8 mouse cellular contexts compared by ENCODE assay signal in the genomic region with DNA sequence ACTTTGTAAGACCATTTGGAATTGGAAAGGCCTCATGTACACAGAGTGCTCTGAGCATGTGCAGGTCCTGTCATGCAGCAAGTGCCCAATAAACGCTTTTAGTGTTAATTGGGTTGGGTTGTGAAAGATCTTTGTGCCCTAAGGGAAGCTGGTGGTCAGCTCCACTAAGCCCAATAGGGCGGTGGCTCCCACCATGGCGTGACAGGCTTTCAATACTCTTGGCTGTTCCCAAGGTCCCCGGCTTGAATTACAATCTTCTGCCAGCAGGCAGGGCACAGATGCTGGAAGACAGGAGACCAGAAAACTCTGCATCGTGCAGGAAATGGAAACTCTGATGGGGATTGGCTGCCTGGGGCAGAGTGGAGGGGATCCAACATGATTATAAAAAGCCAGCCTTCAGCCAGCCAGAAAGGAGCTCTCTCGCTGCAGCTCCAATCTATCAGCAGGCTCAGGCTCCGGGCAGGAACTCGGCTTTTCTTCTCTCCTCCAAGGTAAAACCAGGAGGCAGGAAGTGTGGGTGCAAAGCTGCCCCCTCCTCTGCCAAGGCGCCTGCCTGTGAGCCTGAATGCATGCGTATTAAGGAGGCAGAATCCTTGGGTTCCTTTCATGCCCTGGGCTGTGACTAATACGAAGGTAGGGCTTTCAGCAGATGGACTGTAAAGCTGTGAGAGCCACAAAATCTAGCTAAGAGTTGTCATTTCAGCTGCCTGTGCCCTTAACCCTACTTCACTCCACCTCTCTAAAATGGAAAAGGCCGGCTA. TPM values are rescaled to one million over a fixed set of nuclear protein-coding genes. Genes with fewer than 3 reads are reported as not detected.
A peak's percentile ranks its signal among the peaks of the same experiment; 100 is the strongest.
DNase-seq lines count a peak whose midpoint lies in the region; ATAC-seq lines count a peak whose summit lies in the region.

No protein-coding gene starts in this region.

- peak; percentile 47; the same call in 1 of the 2 replicates for ATAC-seq in heart, embryonic 14.5 days (ENCODE audit: insufficient number of reproducible peaks, insufficient read depth, low FRiP score, low read depth)
- peak; percentile 88 for ATAC-seq in embryonic facial prominence, embryonic 14.5 days (ENCODE audit: low read depth)
- 0 out of 2 replicates have a peak, but pooled peaks have one; percentile 30 for ATAC-seq in hindbrain, embryonic 11.5 days (ENCODE audit: low FRiP score)
- ATAC-seq in neural tube, embryonic 12.5 days (ENCODE audit: low FRiP score, low read depth) = no peak
- no peak for ATAC-seq in liver, embryonic 11.5 days (replicated peaks; ENCODE audit: low FRiP score)
- ATAC-seq in CD4-positive, CD25-positive, alpha-beta regulatory T cell, adult 4 months = no peak

- no peaks in the 10 kb centered on the region for H3K36me3 ChIP-seq in heart, embryonic 14.5 days (ENCODE audit: control insufficient read depth, insufficient read depth, low read length)
- H3K36me3 ChIP-seq in embryonic facial prominence, embryonic 14.5 days (ENCODE audit: control insufficient read depth, insufficient read depth, low read length) = no peaks in the 10 kb centered on the region
- no peaks in the 10 kb centered on the region for H3K36me3 ChIP-seq in hindbrain, embryonic 11.5 days (ENCODE audit: control insufficient read depth, insufficient read depth, low read length)
- H3K36me3 ChIP-seq in neural tube, embryonic 12.5 days = no peaks in the 10 kb centered on the region
- no peaks in the 10 kb centered on the region for H3K36me3 ChIP-seq in liver, embryonic 11.5 days (ENCODE audit: control insufficient read depth, insufficient read depth, low read length)

- no peak for DNase-seq in heart, adult 9 months (ENCODE audit: low spot score in 2 of 2)
- peak; percentile 85 for DNase-seq in embryonic facial prominence, embryonic 14.5 days (ENCODE audit: low spot score)
- DNase-seq in hindbrain, embryonic 11.5 days (ENCODE audit: low spot score) = peak; percentile 38
- DNase-seq in layer of hippocampus, adult 9-11 months = peak; percentile 71
- no peak for DNase-seq in liver, embryonic 11.5 days (ENCODE audit: low spot score)

- H3K27me3 ChIP-seq in heart, embryonic 14.5 days (ENCODE audit: control insufficient read depth, insufficient read depth, low read length) = no peaks in the 10 kb centered on the region
- 0 out of 2 replicates have a peak, but pooled peaks cover 6% of the 10 kb centered on the region for H3K27me3 ChIP-seq in embryonic facial prominence, embryonic 14.5 days (replicated peaks; ENCODE audit: control insufficient read depth, insufficient read depth, low read length)
- H3K27me3 ChIP-seq in hindbrain, embryonic 11.5 days (ENCODE audit: control insufficient read depth, insufficient read depth, low read length) = 0 out of 2 replicates have a peak, but pooled peaks cover 4% of the 10 kb centered on the region
- no peaks in the 10 kb centered on the region; the same call in 1 of the 2 replicates for H3K27me3 ChIP-seq in neural tube, embryonic 12.5 days (replicated peaks)
- H3K27me3 ChIP-seq in liver, embryonic 11.5 days (replicated peaks; ENCODE audit: control insufficient read depth, insufficient read depth, low read length) = no peaks in the 10 kb centered on the region; the same call in 1 of the 2 replicates

- peak overlapping the region; percentile 27; the same call in 1 of the 2 replicates for H3K9ac ChIP-seq in heart, embryonic 14.5 days (ENCODE audit: low read length)
- peak overlapping the region; percentile 17; the same call in 1 of the 2 replicates for H3K9ac ChIP-seq in embryonic facial prominence, embryonic 14.5 days (ENCODE audit: low read depth, low read length)
- H3K9ac ChIP-seq in hindbrain, embryonic 11.5 days (ENCODE audit: low read depth, low read length) = no peak overlapping the region
- H3K9ac ChIP-seq in neural tube, embryonic 12.5 days = no peak overlapping the region
- no peak overlapping the region for H3K9ac ChIP-seq in liver, embryonic 11.5 days (ENCODE audit: low read depth, low read length)

- no peak overlapping the region for H3K4me3 ChIP-seq in heart, embryonic 14.5 days (ENCODE audit: control insufficient read depth in 1 of 2, insufficient read depth in 1 of 2, low read depth in 1 of 2, low read length in 2 of 2)
- 0 out of 2 replicates have a peak overlapping the region, but pooled peaks have one; percentile 9 for H3K4me3 ChIP-seq in embryonic facial prominence, embryonic 14.5 days (ENCODE audit: low read depth, low read length)
- H3K4me3 ChIP-seq in hindbrain, embryonic 11.5 days (ENCODE audit: low read depth, low read length) = no peak overlapping the region
- H3K4me3 ChIP-seq in neural tube, embryonic 12.5 days = no peak overlapping the region
- H3K4me3 ChIP-seq in liver, embryonic 11.5 days (ENCODE audit: low read depth, low read length) = no peak overlapping the region

- WGBS in heart, embryonic 14.5 days = 47% methylated on average over 12 of the region's 12 CpGs
- 15% methylated on average over 12 of the region's 12 CpGs for WGBS in embryonic facial prominence, embryonic 14.5 days
- WGBS in hindbrain, embryonic 11.5 days = 59% methylated on average over 12 of the region's 12 CpGs
- 48% methylated on average over 12 of the region's 12 CpGs for WGBS in neural tube, embryonic 12.5 days
- WGBS in liver, embryonic 11.5 days = 64% methylated on average over 12 of the region's 12 CpGs

- no peaks in the 10 kb centered on the region for H3K9me3 ChIP-seq in heart, embryonic 14.5 days (ENCODE audit: control insufficient read depth, low read length)
- H3K9me3 ChIP-seq in embryonic facial prominence, embryonic 14.5 days (ENCODE audit: control insufficient read depth, low read length) = no peaks in the 10 kb centered on the region
- no peaks in the 10 kb centered on the region for H3K9me3 ChIP-seq in hindbrain, embryonic 11.5 days (ENCODE audit: control insufficient read depth, low read length)
- H3K9me3 ChIP-seq in neural tube, embryonic 12.5 days = no peaks in the 10 kb centered on the region
- no peaks in the 10 kb centered on the region for H3K9me3 ChIP-seq in liver, embryonic 11.5 days (ENCODE audit: control insufficient read depth, low read length)

- H3K4me1 ChIP-seq in heart, embryonic 14.5 days (ENCODE audit: control insufficient read depth in 2 of 2, insufficient read depth in 2 of 2, low read length in 2 of 2) = peaks cover 6 to 10% of the 10 kb centered on the region in 2 experiments
- peaks cover 8% of the 10 kb centered on the region; the same call in 1 of the 2 replicates for H3K4me1 ChIP-seq in embryonic facial prominence, embryonic 14.5 days (ENCODE audit: control insufficient read depth, insufficient read depth, low read length)
- H3K4me1 ChIP-seq in hindbrain, embryonic 11.5 days (replicated peaks; ENCODE audit: control insufficient read depth, insufficient read depth, low read length) = 0 out of 2 replicates have a peak, but pooled peaks cover 7% of the 10 kb centered on the region
- peaks cover 8% of the 10 kb centered on the region for H3K4me1 ChIP-seq in neural tube, embryonic 12.5 days
- H3K4me1 ChIP-seq in liver, embryonic 11.5 days (replicated peaks; ENCODE audit: control insufficient read depth, insufficient read depth, low read length) = peaks cover 10% of the 10 kb centered on the region

- 0 out of 2 replicates have a peak overlapping the region, but pooled peaks have one; percentile 16 for H3K4me2 ChIP-seq in heart, embryonic 14.5 days (ENCODE audit: low read length)
- H3K4me2 ChIP-seq in embryonic facial prominence, embryonic 14.5 days (ENCODE audit: low read depth, low read length) = peak overlapping the region; percentile 43
- no peak overlapping the region for H3K4me2 ChIP-seq in hindbrain, embryonic 11.5 days (replicated peaks; ENCODE audit: low read depth, low read length)
- peak overlapping the region; percentile 14; the same call in 1 of the 2 replicates for H3K4me2 ChIP-seq in neural tube, embryonic 12.5 days (replicated peaks)
- no peak overlapping the region for H3K4me2 ChIP-seq in liver, embryonic 11.5 days

- H3K27ac ChIP-seq in heart, embryonic 14.5 days (replicated peaks in 1 of 2; ENCODE audit: control insufficient read depth in 1 of 2, insufficient read depth in 1 of 2, low read depth in 2 of 2, low read length in 2 of 2) = peak overlapping the region; percentile 17 to 58; a peak in 3 of 4 replicates
- H3K27ac ChIP-seq in embryonic facial prominence, embryonic 14.5 days (replicated peaks; ENCODE audit: low read depth, low read length) = peak overlapping the region; percentile 84
- peak overlapping the region; percentile 70; the same call in 1 of the 2 replicates for H3K27ac ChIP-seq in hindbrain, embryonic 11.5 days (ENCODE audit: low read depth, low read length)
- H3K27ac ChIP-seq in neural tube, embryonic 12.5 days = peak overlapping the region; percentile 6; the same call in 1 of the 2 replicates
- no peak overlapping the region for H3K27ac ChIP-seq in liver, embryonic 11.5 days (ENCODE audit: low read depth, low read length)

RNA-seq across cellular contexts. Expression of gene Fam76a, which starts 16.0 kb away (rescaled TPM):
- polyA plus RNA-seq in heart, embryonic 14.5 days (2014; fragmentation: Nextera tagmentation; extraction: Ambion mirVana) = 40.9 and 44.9 TPM in 2 replicates
- polyA plus RNA-seq in embryonic facial prominence, embryonic 14.5 days (2014; fragmentation: Nextera tagmentation; extraction: Ambion mirVana) = 47.3 and 54.4 TPM in 2 replicates
- 29.7 and 31.9 TPM in 2 replicates for polyA plus RNA-seq in hindbrain, embryonic 11.5 days (2014; fragmentation: Nextera tagmentation; extraction: Ambion mirVana)
- 27.3 and 29.6 TPM in 2 replicates for polyA plus RNA-seq in neural tube, embryonic 12.5 days (2016; fragmentation: Nextera tagmentation; extraction: Ambion mirVana)
- polyA plus RNA-seq in liver, embryonic 11.5 days (2014; fragmentation: Nextera tagmentation; extraction: Ambion mirVana) = 27.8 and 32.2 TPM in 2 replicates
- 10 to 100 TPM; 16.5 to 21.1 TPM for polyA plus RNA-seq in CD4-positive, CD25-positive, alpha-beta regulatory T cell, adult 4 months (2017; shearing (Covaris generic))

RNA-seq across cellular contexts. Expression of gene Fgr, which starts 35.5 kb away (rescaled TPM):
- 0.18 and 0.74 TPM in 2 replicates for polyA plus RNA-seq in heart, embryonic 14.5 days (2014; fragmentation: Nextera tagmentation; extraction: Ambion mirVana)
- polyA plus RNA-seq in embryonic facial prominence, embryonic 14.5 days (2014; fragmentation: Nextera tagmentation; extraction: Ambion mirVana) = 0.48 and 0.85 TPM in 2 replicates
- polyA plus RNA-seq in hindbrain, embryonic 11.5 days (2014; fragmentation: Nextera tagmentation; extraction: Ambion mirVana) = 0.08 and 0.34 TPM in 2 replicates
- 0.22 and 0.28 TPM in 2 replicates for polyA plus RNA-seq in neural tube, embryonic 12.5 days (2016; fragmentation: Nextera tagmentation; extraction: Ambion mirVana)
- polyA plus RNA-seq in liver, embryonic 11.5 days (2014; fragmentation: Nextera tagmentation; extraction: Ambion mirVana) = 0.23 and 0.73 TPM in 2 replicates
- 1 to 10 TPM; 3.7 to 8.2 TPM for polyA plus RNA-seq in CD4-positive, CD25-positive, alpha-beta regulatory T cell, adult 4 months (2017; shearing (Covaris generic))

RNA-seq across cellular contexts. Expression of gene Stx12, which starts 54.1 kb away (rescaled TPM):
- 60.2 and 64.0 TPM in 2 replicates for polyA plus RNA-seq in heart, embryonic 14.5 days (2014; fragmentation: Nextera tagmentation; extraction: Ambion mirVana)
- polyA plus RNA-seq in embryonic facial prominence, embryonic 14.5 days (2014; fragmentation: Nextera tagmentation; extraction: Ambion mirVana) = 69.2 and 73.2 TPM in 2 replicates
- 105 and 106 TPM in 2 replicates for polyA plus RNA-seq in hindbrain, embryonic 11.5 days (2014; fragmentation: Nextera tagmentation; extraction: Ambion mirVana)
- polyA plus RNA-seq in neural tube, embryonic 12.5 days (2016; fragmentation: Nextera tagmentation; extraction: Ambion mirVana) = 108 and 110 TPM in 2 replicates
- 33.1 and 34.9 TPM in 2 replicates for polyA plus RNA-seq in liver, embryonic 11.5 days (2014; fragmentation: Nextera tagmentation; extraction: Ambion mirVana)
- polyA plus RNA-seq in CD4-positive, CD25-positive, alpha-beta regulatory T cell, adult 4 months (2017; shearing (Covaris generic)) = 10 to 100 TPM; 32.3 to 38.6 TPM

Comparison
In these comparisons a context has a peak if more than half of its experiments do, and no peak if none do; other contexts are left out.
1. ATAC-seq: peak in heart, embryonic 14.5 days (single experiment), embryonic facial prominence, embryonic 14.5 days (single experiment) and hindbrain, embryonic 11.5 days (single experiment); none in neural tube, embryonic 12.5 days (single experiment), liver, embryonic 11.5 days (single experiment) and CD4-positive, CD25-positive, alpha-beta regulatory T cell, adult 4 months (single experiment).
2. H3K4me2 ChIP-seq: peak in heart, embryonic 14.5 days (single experiment), embryonic facial prominence, embryonic 14.5 days (single experiment) and neural tube, embryonic 12.5 days (single experiment); none in hindbrain, embryonic 11.5 days (single experiment) and liver, embryonic 11.5 days (single experiment).
3. H3K9ac ChIP-seq: peak in heart, embryonic 14.5 days (single experiment) and embryonic facial prominence, embryonic 14.5 days (single experiment); none in hindbrain, embryonic 11.5 days (single experiment), neural tube, embryonic 12.5 days (single experiment) and liver, embryonic 11.5 days (single experiment).
4. DNase-seq: peak in embryonic facial prominence, embryonic 14.5 days (single experiment), hindbrain, embryonic 11.5 days (single experiment) and layer of hippocampus, adult 9-11 months (single experiment); none in heart, adult 9 months (0 of 2) and liver, embryonic 11.5 days (single experiment).